Mouse (Mus musculus): ENCODE data around the gene Ntpcr.

The Ntpcr gene

GRCm38 (mm10) chr8:125775031-125775430 lies 45.3 kb downstream of the Ntpcr start:
- no peak for DNase-seq (ENCODE audit: low read depth)

- no peak for DNase-seq (ENCODE audit: low read depth)
Observed at GRCm38 (mm10) chr8:125776314-125776713, 46.6 kb downstream of the Ntpcr start.

DNA sequence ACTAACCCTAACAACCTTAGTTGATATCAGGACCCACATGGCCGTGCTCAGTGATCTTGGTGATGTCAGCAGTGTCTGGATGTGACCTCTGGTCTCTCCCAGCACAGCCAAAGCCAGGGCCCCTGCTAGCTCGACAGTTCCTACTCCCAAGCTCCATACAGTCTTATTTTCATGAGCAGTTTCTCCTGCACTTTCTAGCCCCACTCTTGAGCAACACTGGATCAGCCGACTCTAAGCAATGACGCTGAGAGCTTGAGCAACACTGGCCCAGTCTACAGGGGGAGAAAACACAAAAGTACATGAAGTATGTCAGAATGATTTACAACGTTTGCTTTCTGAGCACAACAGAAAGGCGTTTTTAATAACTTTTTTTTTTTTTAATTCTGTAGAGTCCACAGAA lies 47.0 kb downstream of the Ntpcr start:
- no peak for DNase-seq (ENCODE audit: low read depth)

- no peak for DNase-seq (ENCODE audit: low read depth)
Observed at GRCm38 (mm10) chr8:125777478-125778164, 47.9 kb downstream of the Ntpcr start.

DNA sequence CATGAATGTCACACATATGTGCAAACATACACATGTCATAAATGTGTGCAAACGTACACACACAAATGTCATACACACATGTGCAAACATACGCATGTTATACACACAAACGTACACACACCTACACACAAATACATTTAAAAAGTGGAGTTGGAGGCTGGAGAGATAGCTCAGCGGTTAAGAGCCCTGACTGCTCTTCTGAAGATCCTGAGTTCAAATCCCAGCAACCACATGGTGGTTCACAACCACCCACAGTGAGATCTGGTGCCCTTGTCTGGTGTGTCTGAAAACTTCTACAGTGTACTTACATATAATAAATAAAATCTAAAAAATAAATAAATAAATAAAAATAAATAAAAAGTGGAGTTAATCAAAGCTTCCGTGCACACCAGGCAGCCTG lies 49.2 kb downstream of the Ntpcr start:
- DNase-seq (ENCODE audit: low read depth), result no peak

GRCm38 (mm10) chr8:125779656-125780055 lies 49.9 kb downstream of the Ntpcr start:
- no peak for DNase-seq (ENCODE audit: low read depth)

- no peak for DNase-seq (ENCODE audit: low read depth)
Observed at GRCm38 (mm10) chr8:125782161-125782560, 52.4 kb downstream of the Ntpcr start.

GRCm38 (mm10) chr8:125786886-125787285 lies 57.1 kb downstream of the Ntpcr start:
- DNase-seq (ENCODE audit: low read depth), result no peak

GRCm38 (mm10) chr8:125792816-125793455 lies 63.2 kb downstream of the Ntpcr start:
- no peak for DNase-seq (ENCODE audit: low read depth)

DNA sequence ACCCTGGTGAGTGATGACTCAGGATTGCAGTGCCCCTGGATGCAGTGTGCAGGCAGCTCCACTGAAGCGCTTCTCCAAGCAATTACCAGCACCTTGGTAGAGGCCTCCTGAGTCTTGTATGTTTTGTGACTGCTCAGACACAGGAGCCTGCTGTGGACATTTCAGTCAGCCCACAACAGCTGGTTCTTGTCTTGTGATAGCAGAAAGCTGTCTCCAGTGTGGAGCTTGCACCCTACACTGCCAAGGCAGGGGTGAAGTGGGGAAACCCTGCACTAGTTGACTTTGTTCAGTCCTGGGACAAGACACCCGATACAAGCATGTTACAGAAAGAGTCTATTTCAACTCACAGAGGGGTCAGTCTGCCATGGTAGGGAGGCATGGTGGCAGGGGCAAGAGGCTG lies 65.6 kb downstream of the Ntpcr start:
- DNase-seq (ENCODE audit: low read depth), result no peak

GRCm38 (mm10) chr8:125796970-125797369 lies 67.2 kb downstream of the Ntpcr start:
- DNase-seq (ENCODE audit: low read depth), result no peak

Measured in c-Kit-positive CD71-negative TER-119-negative erythroid progenitor cells, embryonic 14.5 days (primary cell).